Mouse (Mus musculus) spleen, adult 18-20 months (tissue): Measurements from ENCODE around the gene Olfr624.
"Not testable (repeated sequence)": the region's sequence is repeated elsewhere in the genome, so short reads cannot be mapped to it uniquely, and the experiment has no call there.

Experiments
- DNase-seq, 2 experiments: peaks; one replicate each; pipeline ENCODE4 v3.0.0; 2022; ENCODE audit warnings: mixed read lengths in 2 of 2

The Olfr624 gene

GRCm38 (mm10) chr7:103671091-103671490 is at the start of gene Olfr624:
TSS of gene Olfr624 (minus strand) at chr7:103671191.
- no peak for DNase-seq

GRCm38 (mm10) chr7:103716398-103716797 is 45.4 kb upstream of the Olfr624 start:
- not testable (repeated sequence) for DNase-seq

GRCm38 (mm10) chr7:103714371-103714770 is 43.4 kb upstream of the Olfr624 start, which contains the start of gene Olfr243:
TSS of gene Olfr243 (plus strand) at chr7:103714671.
- no peak for DNase-seq

DNA sequence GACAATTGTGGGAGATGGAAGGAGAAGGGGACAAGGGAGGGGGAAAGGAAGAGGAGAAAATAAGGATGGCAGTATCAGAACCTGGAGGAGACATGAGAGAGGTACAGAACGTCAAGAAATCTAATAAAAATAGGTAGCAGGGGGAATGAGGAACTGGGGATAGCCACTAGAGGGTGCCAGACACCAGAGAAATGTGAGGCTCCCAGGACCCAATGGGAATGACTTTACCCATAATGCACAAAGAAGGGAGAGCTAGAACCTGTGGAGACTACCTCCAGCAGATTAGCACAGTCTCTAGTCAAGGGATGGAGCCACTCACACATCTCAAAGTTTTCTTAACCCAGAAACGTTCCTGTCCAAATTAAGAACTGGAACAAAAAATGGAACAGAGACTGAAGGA is 41.0 kb upstream of the Olfr624 start:
- DNase-seq, result peak in 1 of 2 experiments; percentile 5

- DNase-seq, result no peak
Measured at GRCm38 (mm10) chr7:103699469-103699868, 28.5 kb upstream of the Olfr624 start.

DNA sequence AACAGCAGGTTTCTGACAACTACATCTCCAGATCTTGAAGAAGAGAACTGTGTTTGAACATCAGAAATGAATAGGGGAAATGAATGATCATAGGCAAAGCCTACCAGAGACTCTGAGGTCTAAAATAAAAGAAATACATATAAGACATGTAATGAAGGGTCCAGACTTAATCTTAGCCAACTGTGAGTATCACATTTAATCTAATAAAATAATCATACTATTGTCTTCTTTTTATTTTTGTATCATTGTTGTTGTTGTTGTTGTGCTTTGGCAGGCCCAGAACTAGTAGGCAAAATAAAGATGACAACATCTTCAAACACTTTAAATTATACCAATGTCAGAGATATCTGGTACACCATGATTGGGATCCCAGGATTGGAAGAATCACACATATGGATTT is 11.4 kb upstream of the Olfr624 start, which contains the start of gene Olfr625-ps1:
Gene Olfr625-ps1, plus strand, starts transcription at position 301 of the 400 bp plus-strand sequence.
- DNase-seq, result no peak

- no peak for DNase-seq
Measured at GRCm38 (mm10) chr7:103663598-103663997, 7.4 kb downstream of the Olfr624 start, which contains the start of gene Olfr623. TSS of gene Olfr623 (minus strand) at chr7:103663698.

DNA sequence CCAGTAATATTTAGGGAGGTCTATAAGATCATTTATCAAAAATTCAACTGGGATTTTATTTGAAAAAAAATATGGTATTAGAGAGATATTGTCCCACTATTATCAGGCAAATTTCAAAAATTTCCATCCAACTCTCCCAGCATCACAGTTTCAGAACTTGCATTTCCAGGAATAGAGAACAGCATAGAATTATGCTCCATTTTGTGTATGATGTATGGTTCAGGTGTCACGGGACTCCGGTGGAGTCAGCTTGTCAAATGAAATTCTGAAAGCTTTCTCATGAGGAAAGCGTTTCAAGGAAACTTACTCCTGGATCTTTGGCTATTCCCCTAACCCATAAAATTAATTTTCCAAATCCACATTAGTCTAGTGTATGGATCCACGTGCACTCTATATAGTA is 26.9 kb downstream of the Olfr624 start:
- DNase-seq, result no peak

- no peak for DNase-seq
Measured at GRCm38 (mm10) chr7:103642602-103643001, 28.4 kb downstream of the Olfr624 start, which contains the start of gene Olfr622. TSS of gene Olfr622 (minus strand) at chr7:103642702.

DNA sequence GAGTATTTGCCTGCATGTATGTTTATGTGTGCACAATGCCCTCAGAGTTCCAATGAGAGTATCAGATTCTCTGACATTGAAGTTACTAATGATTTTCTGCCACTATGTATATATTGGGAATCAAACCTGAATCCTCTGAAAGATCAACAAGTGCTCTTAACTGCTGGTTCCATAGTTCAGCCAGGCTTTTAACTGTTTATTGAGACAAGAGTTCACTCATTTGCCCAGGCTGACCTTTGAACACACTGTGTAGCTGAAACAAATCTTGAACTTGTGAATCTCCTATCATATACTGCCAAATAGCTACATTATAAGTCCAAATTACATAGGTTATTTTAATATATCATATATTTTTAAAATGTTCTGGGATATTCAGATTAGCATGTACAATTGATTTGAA is 34.2 kb downstream of the Olfr624 start:
- DNase-seq, result no peak
